Mouse (Mus musculus) forebrain, embryonic 11.5 days (tissue): ENCODE data around the gene Optn. TPM values are rescaled to one million over a fixed set of nuclear protein-coding genes. Genes with fewer than 3 reads are reported as not detected.

ENCODE experiments used
- ATAC-seq: fragments of 200-750 bp; cut with Nextera tagmentation; replicated peaks from 2 replicates; pipeline ENCODE4 v1.8.0; 2017; ENCODE audit warnings: moderate TSS enrichment; ENCODE audit not compliant: low FRiP score
- DNase-seq: peaks from one replicate; pipeline ENCODE4 v3.0.0-alpha.2; 2017; ENCODE audit warnings: low spot score
- H3K27ac ChIP-seq: fragments of 300-500 bp; sonication (generic); 2 replicates; pipeline ENCODE4 v1.5.1; 2014; ENCODE audit warnings: low read depth, low read length
- H3K27me3 ChIP-seq: fragments of 300-500 bp; sonication (generic); 2 replicates; pipeline ENCODE4 v1.6.1; 2014; ENCODE audit warnings: mild to moderate bottlenecking, low read length, mixed read lengths; ENCODE audit not compliant: control insufficient read depth, insufficient read depth
- H3K36me3 ChIP-seq: fragments of 300-500 bp; sonication (generic); 2 replicates; pipeline ENCODE4 v1.6.1; 2014; ENCODE audit warnings: mild to moderate bottlenecking, low read length, moderate library complexity, mixed read lengths; ENCODE audit not compliant: control insufficient read depth, insufficient read depth
- H3K4me1 ChIP-seq: fragments of 300-500 bp; sonication (generic); replicated peaks from 2 replicates; pipeline ENCODE4 v1.6.1; 2014; ENCODE audit warnings: low read length, mixed read lengths; ENCODE audit not compliant: control insufficient read depth, insufficient read depth
- H3K4me2 ChIP-seq: fragments of 300-500 bp; sonication (generic); 2 replicates; pipeline ENCODE4 v1.6.1; 2014; ENCODE audit warnings: low read depth, mild to moderate bottlenecking, low read length, moderate library complexity, mixed read lengths; ENCODE audit not compliant: severe bottlenecking
- H3K4me3 ChIP-seq: fragments of 300-500 bp; sonication (generic); 2 replicates; pipeline ENCODE4 v1.5.1; 2014; ENCODE audit warnings: low read depth, low read length
- H3K9ac ChIP-seq: fragments of 300-500 bp; sonication (generic); 2 replicates; pipeline ENCODE4 v1.6.1; 2014; ENCODE audit warnings: low read length
- H3K9me3 ChIP-seq: fragments of 300-500 bp; sonication (generic); 2 replicates; pipeline ENCODE4 v1.6.1; 2016; ENCODE audit warnings: low read length, mixed read lengths; ENCODE audit not compliant: control insufficient read depth
- WGBS: fragments of 180-500 bp; shearing (Covaris S2); extraction: QIAGEN DNeasy Blood & Tissue Kit; methylation state at CpG from one replicate; pipeline ENCODE4 v1.1.7; 2014; 5-methylcytosine and 5-hydroxymethylcytosine counted together
- polyA plus RNA-seq: library from polyadenylated mRNA; unstranded; fragments of >200 nt; fragmentation: Nextera tagmentation; extraction: Ambion mirVana; gene quantifications from 2 replicates; pipeline ENCODE4 v1.2.1, GENCODE M21; 2014

The Optn gene
- polyA plus RNA-seq, 1 experiment from 2014 or later, result 3.0 TPM

DNA sequence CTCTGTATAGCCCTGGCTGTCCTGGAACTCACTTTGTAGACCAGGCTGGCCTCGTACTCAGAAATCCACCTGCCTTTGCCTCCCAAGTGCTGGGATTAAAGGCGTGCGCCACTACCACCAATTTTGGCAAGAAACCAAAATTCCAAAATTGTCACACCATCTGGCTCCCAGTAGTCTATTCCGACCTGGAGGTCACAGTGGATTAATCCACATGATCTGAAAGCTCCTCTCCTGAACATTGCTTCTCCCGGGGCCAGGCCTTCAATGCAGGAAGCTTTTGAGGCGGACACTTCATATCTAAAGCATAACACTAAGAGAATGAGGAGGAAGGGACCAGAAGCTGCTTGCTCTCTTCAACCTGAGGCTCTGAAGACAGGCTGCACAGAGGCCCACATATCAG is 48.3 kb downstream of the Optn start:
- Histone ChIP-seq H3K4me2 (no peak overlapping the region), H3K4me1 (peaks cover 3% of the 10 kb centered on the region; the same call in 1 of the 2 replicates), H3K9ac (no peak overlapping the region), H3K27ac (no peak overlapping the region), H3K27me3 (no peaks in the 10 kb centered on the region), H3K9me3 (no peaks in the 10 kb centered on the region), H3K36me3 (no peaks in the 10 kb centered on the region), H3K4me3 (no peak overlapping the region)
- 86% methylated on average over 6 of the region's 6 CpGs for WGBS
- DNase-seq (no peak), ATAC-seq (no peak)

DNA sequence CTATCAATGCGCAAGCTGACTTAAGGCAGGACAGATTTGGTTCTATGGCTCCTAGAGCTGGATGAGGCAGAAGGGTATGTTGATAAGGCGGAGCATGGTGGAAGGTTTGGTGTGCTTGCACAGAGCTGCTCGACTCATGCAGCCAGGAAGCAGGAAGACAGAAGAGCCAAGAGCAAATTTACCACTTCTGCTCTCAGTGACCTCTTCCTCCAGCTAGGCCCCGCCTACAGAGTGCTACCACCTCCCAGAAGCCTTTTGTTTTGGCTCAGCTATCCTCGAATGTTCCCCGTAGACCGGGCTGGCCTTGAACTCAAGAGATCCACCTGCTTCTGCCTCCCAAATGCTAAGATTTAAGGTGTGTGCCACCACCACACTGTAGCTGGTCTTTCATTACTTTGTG is 49.2 kb downstream of the Optn start:
- Histone ChIP-seq H3K9ac (no peak overlapping the region), H3K4me1 (peaks cover 3% of the 10 kb centered on the region; the same call in 1 of the 2 replicates), H3K4me2 (no peak overlapping the region), H3K4me3 (no peak overlapping the region), H3K9me3 (no peaks in the 10 kb centered on the region), H3K27ac (no peak overlapping the region), H3K36me3 (no peaks in the 10 kb centered on the region), H3K27me3 (no peaks in the 10 kb centered on the region)
- DNase-seq (no peak), ATAC-seq (no peak)
- 87% methylated on average over 7 of the region's 7 CpGs for WGBS

DNA sequence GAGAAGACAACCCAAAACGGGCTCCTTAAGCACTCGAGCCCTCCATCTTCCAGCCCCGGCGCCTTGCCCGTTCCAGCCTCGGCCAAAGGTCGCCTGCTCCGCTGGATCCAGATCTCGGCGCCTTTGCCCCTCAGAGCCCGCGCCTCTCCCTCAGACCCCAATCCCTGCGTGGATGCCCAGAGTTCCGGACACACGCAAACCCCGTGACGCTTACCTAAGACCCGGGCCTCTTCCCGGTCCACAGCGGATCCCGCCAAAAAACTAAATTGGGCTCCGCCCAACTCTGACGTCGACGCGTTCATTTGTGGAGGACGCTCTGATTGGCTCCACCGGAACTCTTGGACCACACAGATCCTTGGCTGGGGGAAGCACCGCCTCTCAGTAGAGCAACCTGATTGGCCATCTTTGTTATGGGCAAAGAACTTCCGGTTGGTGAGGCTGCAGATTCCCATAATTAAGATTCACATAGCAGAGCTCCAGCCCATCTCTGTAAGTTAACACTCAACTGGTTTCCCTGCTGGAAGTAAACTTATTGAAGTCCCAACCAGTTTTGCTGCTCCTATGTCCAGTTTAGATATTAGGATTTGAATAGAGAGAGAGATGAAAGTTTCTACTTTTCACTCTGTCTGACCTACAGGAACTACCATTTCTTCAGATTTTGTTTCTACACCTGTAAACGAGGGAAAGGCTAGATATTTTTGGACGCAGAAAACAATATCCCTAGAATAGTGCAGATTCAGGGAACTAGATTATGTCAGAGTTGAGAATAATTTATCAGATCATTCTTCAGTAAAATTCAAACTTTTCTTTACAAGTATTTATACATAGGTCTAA is 51.1 kb downstream of the Optn start, which contains the start of gene Mcm10:
Gene Mcm10, minus strand, starts transcription at position 301 of the 834 bp plus-strand sequence.
- no peaks in the 10 kb centered on the region for H3K27me3 ChIP-seq
- H3K27ac ChIP-seq, result peak within 1 kb of the TSS; percentile 46; the same call in 1 of the 2 replicates
- peaks cover 3% of the 10 kb centered on the region; the same call in 1 of the 2 replicates for H3K4me1 ChIP-seq
- peaks cover 10% of the 10 kb centered on the region for H3K36me3 ChIP-seq
- no peaks in the 10 kb centered on the region for H3K9me3 ChIP-seq
- peak within 1 kb of the TSS; percentile 71 for H3K4me3 ChIP-seq
- peak within 1 kb of the TSS; percentile 60 for H3K4me2 ChIP-seq
- 4% methylated on average over 32 of the region's 32 CpGs for WGBS
- peak; percentile 95 for DNase-seq
- ATAC-seq, result peak; percentile 100
- peak within 1 kb of the TSS; percentile 79 for H3K9ac ChIP-seq

GRCm38 (mm10) chr2:5011898-5012490 is 51.9 kb downstream of the Optn start:
- no peak overlapping the region; the same call in 1 of the 2 replicates for H3K27ac ChIP-seq

GRCm38 (mm10) chr2:5007107-5007506 is 56.7 kb downstream of the Optn start:
- Histone ChIP-seq H3K27me3 (no peaks in the 10 kb centered on the region), H3K4me1 (peaks cover 3% of the 10 kb centered on the region; the same call in 1 of the 2 replicates), H3K9me3 (no peaks in the 10 kb centered on the region), H3K4me2 (no peak overlapping the region), H3K9ac (no peak overlapping the region), H3K36me3 (peaks cover 22% of the 10 kb centered on the region), H3K27ac (no peak overlapping the region), H3K4me3 (no peak overlapping the region)
- WGBS, result 93% methylated on average over 4 of the region's 4 CpGs
- ATAC-seq (no peak), DNase-seq (no peak)

More at GRCm38 (mm10) chr2:5011898-5012490, 51.9 kb downstream of the Optn start:
- ATAC-seq, result peak; percentile 15; the same call in 1 of the 2 replicates
- Histone ChIP-seq H3K9me3 (no peaks in the 10 kb centered on the region), H3K27me3 (no peaks in the 10 kb centered on the region), H3K4me1 (peaks cover 3% of the 10 kb centered on the region; the same call in 1 of the 2 replicates), H3K36me3 (peaks cover 15% of the 10 kb centered on the region), H3K9ac (peak overlapping the region; percentile 79), H3K4me2 (peak overlapping the region; percentile 60), H3K4me3 (peak overlapping the region; percentile 71)
- no peak for DNase-seq
- 14% methylated on average over 8 of the region's 8 CpGs for WGBS

DNA sequence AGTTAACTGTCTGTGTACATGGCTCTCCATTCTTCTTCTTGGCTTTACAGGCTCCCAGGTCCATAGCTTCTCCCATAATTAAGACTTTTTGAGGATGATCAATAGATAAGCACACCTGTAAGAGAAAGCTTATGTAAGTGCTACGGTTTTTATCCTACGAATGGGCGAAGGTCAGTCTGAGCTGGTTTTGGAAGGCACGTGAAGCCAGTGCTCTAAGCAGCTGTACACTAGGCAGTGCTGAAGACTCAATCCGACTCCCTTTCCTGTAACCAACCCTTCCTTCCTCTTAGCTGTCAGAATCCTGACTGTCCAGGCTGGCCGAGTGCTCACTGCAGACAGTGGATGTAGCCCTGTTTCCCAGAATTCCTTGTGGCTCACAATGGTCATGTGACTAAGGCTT is 62.6 kb downstream of the Optn start:
- DNase-seq (no peak), ATAC-seq (no peak)
- no peak overlapping the region for H3K9ac ChIP-seq
- no peaks in the 10 kb centered on the region for H3K27me3 ChIP-seq
- H3K4me3 ChIP-seq, result no peak overlapping the region
- H3K27ac ChIP-seq, result no peak overlapping the region
- WGBS, result 93% methylated on average over 6 of the region's 6 CpGs
- H3K4me1 ChIP-seq, result no peaks in the 10 kb centered on the region
- no peaks in the 10 kb centered on the region for H3K9me3 ChIP-seq
- H3K36me3 ChIP-seq, result peaks cover 12% of the 10 kb centered on the region; the same call in 1 of the 2 replicates
- H3K4me2 ChIP-seq, result no peak overlapping the region

- DNase-seq (no peak), ATAC-seq (no peak)
- Histone ChIP-seq H3K36me3 (peaks cover 10% of the 10 kb centered on the region; the same call in 1 of the 2 replicates), H3K4me3 (no peak overlapping the region), H3K27me3 (no peaks in the 10 kb centered on the region), H3K27ac (no peak overlapping the region), H3K9ac (no peak overlapping the region), H3K4me2 (no peak overlapping the region), H3K4me1 (no peaks in the 10 kb centered on the region), H3K9me3 (no peaks in the 10 kb centered on the region)
- WGBS, result 83% methylated on average over 3 of the region's 3 CpGs
Observed at GRCm38 (mm10) chr2:4998905-4999304, 64.9 kb downstream of the Optn start.

DNA sequence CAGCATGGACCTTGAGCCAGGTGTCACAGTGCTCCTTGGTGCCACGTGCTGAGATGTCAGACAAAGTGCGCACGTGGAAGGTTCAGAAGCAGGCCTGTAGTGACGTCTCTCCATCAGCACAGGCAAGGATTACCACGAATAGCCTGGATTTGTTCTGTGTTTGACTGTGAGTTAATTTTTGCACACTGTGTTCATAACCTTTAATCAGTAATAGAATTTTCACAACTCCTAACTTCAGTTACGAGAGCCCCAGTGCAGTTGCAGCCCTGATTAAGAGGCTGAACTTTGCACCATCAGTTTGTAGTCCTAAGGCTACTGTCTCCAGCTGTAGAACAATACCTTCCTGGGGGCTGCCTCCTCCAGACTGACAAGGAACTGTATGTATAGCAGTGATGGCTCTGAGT is 67.4 kb downstream of the Optn start:
- ATAC-seq, result no peak
- no peaks in the 10 kb centered on the region for H3K27me3 ChIP-seq
- no peak for DNase-seq
- H3K27ac ChIP-seq, result no peak overlapping the region
- H3K4me2 ChIP-seq, result no peak overlapping the region
- no peaks in the 10 kb centered on the region for H3K9me3 ChIP-seq
- H3K36me3 ChIP-seq, result peaks cover 9% of the 10 kb centered on the region; the same call in 1 of the 2 replicates
- 92% methylated on average over 6 of the region's 6 CpGs for WGBS
- no peak overlapping the region for H3K9ac ChIP-seq
- H3K4me3 ChIP-seq, result no peak overlapping the region
- no peaks in the 10 kb centered on the region for H3K4me1 ChIP-seq
